Mouse (Mus musculus): ENCODE measurements around the gene Pde9a. TPM values are rescaled to one million over a fixed set of nuclear protein-coding genes. Genes with fewer than 3 reads are reported as not detected.

Pde9a gene
- polyA plus RNA-seq, 1 experiment from 2014 or later = 34.9 TPM

GRCm38 (mm10) chr17:31384968-31385627 is 912 bp upstream of the Pde9a start:
- Histone ChIP-seq H3K9ac (replicated peaks; ENCODE audit: low read length) (0 out of 2 replicates have a peak overlapping the region, but pooled peaks have one; percentile 29), H3K27ac (ENCODE audit: low read length) (peak overlapping the region; percentile 67), H3K4me3 (ENCODE audit: low read length) (no peak overlapping the region), H3K9me3 (ENCODE audit: low read length) (no peaks in the 10 kb centered on the region), H3K4me2 (replicated peaks; ENCODE audit: low read depth, low read length) (peak overlapping the region; percentile 92; the same call in 1 of the 2 replicates), H3K36me3 (ENCODE audit: insufficient read depth, low read length) (no peaks in the 10 kb centered on the region), H3K27me3 (ENCODE audit: insufficient read depth, low read length) (no peaks in the 10 kb centered on the region), H3K4me1 (ENCODE audit: insufficient read depth, low read length) (peaks cover 34% of the 10 kb centered on the region)
- ATAC-seq (ENCODE audit: low FRiP score, low TSS enrichment) = peak; percentile 36; the same call in 1 of the 2 replicates
- WGBS = 5% methylated on average over 8 of the region's 8 CpGs

GRCm38 (mm10) chr17:31386766-31387275 is 811 bp downstream of the Pde9a start:
- H3K27me3 ChIP-seq (ENCODE audit: insufficient read depth, low read length) = no peaks in the 10 kb centered on the region
- H3K27ac ChIP-seq (ENCODE audit: low read length) = peak overlapping the region; percentile 50; the same call in 1 of the 2 replicates
- H3K4me3 ChIP-seq (ENCODE audit: low read length) = peak overlapping the region; percentile 76
- H3K9ac ChIP-seq (replicated peaks; ENCODE audit: low read length) = peak overlapping the region; percentile 82
- no peaks in the 10 kb centered on the region for H3K36me3 ChIP-seq (ENCODE audit: insufficient read depth, low read length)
- H3K4me2 ChIP-seq (replicated peaks; ENCODE audit: low read depth, low read length) = peak overlapping the region; percentile 92
- no peak for ATAC-seq (ENCODE audit: low FRiP score, low TSS enrichment)
- 6% methylated on average over 7 of the region's 7 CpGs for WGBS
- H3K4me1 ChIP-seq (ENCODE audit: insufficient read depth, low read length) = peaks cover 34% of the 10 kb centered on the region
- H3K9me3 ChIP-seq (ENCODE audit: low read length) = no peaks in the 10 kb centered on the region

GRCm38 (mm10) chr17:31389432-31390050 is 3.5 kb downstream of the Pde9a start:
- ATAC-seq (ENCODE audit: low FRiP score, low TSS enrichment) = no peak
- Histone ChIP-seq H3K9ac (replicated peaks; ENCODE audit: low read length) (no peak overlapping the region; the same call in 1 of the 2 replicates), H3K4me1 (ENCODE audit: insufficient read depth, low read length) (peaks cover 36% of the 10 kb centered on the region), H3K27ac (ENCODE audit: low read length) (no peak overlapping the region), H3K36me3 (ENCODE audit: insufficient read depth, low read length) (no peaks in the 10 kb centered on the region), H3K9me3 (ENCODE audit: low read length) (no peaks in the 10 kb centered on the region), H3K4me2 (replicated peaks; ENCODE audit: low read depth, low read length) (no peak overlapping the region), H3K27me3 (ENCODE audit: insufficient read depth, low read length) (no peaks in the 10 kb centered on the region), H3K4me3 (ENCODE audit: low read length) (no peak overlapping the region)
- WGBS = 86% methylated on average over 3 of the region's 3 CpGs

GRCm38 (mm10) chr17:31391462-31391861 is 5.5 kb downstream of the Pde9a start:
- no peaks in the 10 kb centered on the region for H3K9me3 ChIP-seq (ENCODE audit: low read length)
- WGBS = 46% methylated on average over 3 of the region's 3 CpGs
- H3K4me3 ChIP-seq (ENCODE audit: low read length) = no peak overlapping the region
- no peak for ATAC-seq (ENCODE audit: low FRiP score, low TSS enrichment)
- no peaks in the 10 kb centered on the region for H3K27me3 ChIP-seq (ENCODE audit: insufficient read depth, low read length)
- no peak overlapping the region for H3K9ac ChIP-seq (replicated peaks; ENCODE audit: low read length)
- H3K4me1 ChIP-seq (ENCODE audit: insufficient read depth, low read length) = peaks cover 26% of the 10 kb centered on the region
- H3K27ac ChIP-seq (ENCODE audit: low read length) = no peak overlapping the region
- no peaks in the 10 kb centered on the region for H3K36me3 ChIP-seq (ENCODE audit: insufficient read depth, low read length)
- no peak overlapping the region for H3K4me2 ChIP-seq (replicated peaks; ENCODE audit: low read depth, low read length)

- WGBS = 86% methylated on average over 5 of the region's 5 CpGs
- H3K4me1 ChIP-seq (ENCODE audit: insufficient read depth, low read length) = peaks cover 20% of the 10 kb centered on the region
Observed at GRCm38 (mm10) chr17:31392041-31392440, 6.0 kb downstream of the Pde9a start.

GRCm38 (mm10) chr17:31393811-31394210 is 7.8 kb downstream of the Pde9a start:
- H3K27ac ChIP-seq (ENCODE audit: low read length) = no peak overlapping the region
- H3K9me3 ChIP-seq (ENCODE audit: low read length) = no peaks in the 10 kb centered on the region
- no peak overlapping the region for H3K4me3 ChIP-seq (ENCODE audit: low read length)
- H3K36me3 ChIP-seq (ENCODE audit: insufficient read depth, low read length) = no peaks in the 10 kb centered on the region
- H3K4me1 ChIP-seq (ENCODE audit: insufficient read depth, low read length) = peaks cover 7% of the 10 kb centered on the region
- H3K4me2 ChIP-seq (replicated peaks; ENCODE audit: low read depth, low read length) = no peak overlapping the region
- 73% methylated on average over 2 of the region's 2 CpGs for WGBS
- no peaks in the 10 kb centered on the region for H3K27me3 ChIP-seq (ENCODE audit: insufficient read depth, low read length)
- no peak for ATAC-seq (ENCODE audit: low FRiP score, low TSS enrichment)
- no peak overlapping the region for H3K9ac ChIP-seq (replicated peaks; ENCODE audit: low read length)

More at GRCm38 (mm10) chr17:31392041-31392440, 6.0 kb downstream of the Pde9a start:
- Histone ChIP-seq H3K36me3 (ENCODE audit: insufficient read depth, low read length) (no peaks in the 10 kb centered on the region), H3K9me3 (ENCODE audit: low read length) (no peaks in the 10 kb centered on the region), H3K27me3 (ENCODE audit: insufficient read depth, low read length) (no peaks in the 10 kb centered on the region), H3K4me3 (ENCODE audit: low read length) (no peak overlapping the region), H3K4me2 (replicated peaks; ENCODE audit: low read depth, low read length) (no peak overlapping the region), H3K27ac (ENCODE audit: low read length) (no peak overlapping the region), H3K9ac (replicated peaks; ENCODE audit: low read length) (no peak overlapping the region)
- ATAC-seq (ENCODE audit: low FRiP score, low TSS enrichment) = no peak

GRCm38 (mm10) chr17:31400294-31400693 is 14.3 kb downstream of the Pde9a start:
- WGBS = 93% methylated on average over 6 of the region's 6 CpGs
- H3K27ac ChIP-seq (ENCODE audit: low read length) = no peak overlapping the region

GRCm38 (mm10) chr17:31401160-31401559 is 15.2 kb downstream of the Pde9a start:
- Histone ChIP-seq H3K9ac (replicated peaks; ENCODE audit: low read length) (no peak overlapping the region), H3K4me3 (ENCODE audit: low read length) (no peak overlapping the region), H3K36me3 (ENCODE audit: insufficient read depth, low read length) (no peaks in the 10 kb centered on the region), H3K27ac (ENCODE audit: low read length) (no peak overlapping the region), H3K4me2 (replicated peaks; ENCODE audit: low read depth, low read length) (no peak overlapping the region), H3K9me3 (ENCODE audit: low read length) (no peaks in the 10 kb centered on the region), H3K27me3 (ENCODE audit: insufficient read depth, low read length) (no peaks in the 10 kb centered on the region), H3K4me1 (ENCODE audit: insufficient read depth, low read length) (peaks cover 9% of the 10 kb centered on the region; the same call in 1 of the 2 replicates)
- WGBS = 78% methylated on average over 3 of the region's 3 CpGs
- ATAC-seq (ENCODE audit: low FRiP score, low TSS enrichment) = no peak

More at GRCm38 (mm10) chr17:31400294-31400693, 14.3 kb downstream of the Pde9a start:
- Histone ChIP-seq H3K9me3 (ENCODE audit: low read length) (no peaks in the 10 kb centered on the region), H3K27me3 (ENCODE audit: insufficient read depth, low read length) (no peaks in the 10 kb centered on the region), H3K4me2 (replicated peaks; ENCODE audit: low read depth, low read length) (no peak overlapping the region), H3K4me1 (ENCODE audit: insufficient read depth, low read length) (peaks cover 7% of the 10 kb centered on the region; the same call in 1 of the 2 replicates), H3K36me3 (ENCODE audit: insufficient read depth, low read length) (no peaks in the 10 kb centered on the region), H3K4me3 (ENCODE audit: low read length) (no peak overlapping the region), H3K9ac (replicated peaks; ENCODE audit: low read length) (no peak overlapping the region)
- no peak for ATAC-seq (ENCODE audit: low FRiP score, low TSS enrichment)

GRCm38 (mm10) chr17:31402713-31403112 is 16.7 kb downstream of the Pde9a start:
- H3K27ac ChIP-seq (ENCODE audit: low read length) = peak overlapping the region; percentile 4; the same call in 1 of the 2 replicates
- H3K9ac ChIP-seq (replicated peaks; ENCODE audit: low read length) = no peak overlapping the region
- H3K4me3 ChIP-seq (ENCODE audit: low read length) = no peak overlapping the region
- H3K27me3 ChIP-seq (ENCODE audit: insufficient read depth, low read length) = no peaks in the 10 kb centered on the region
- no peak overlapping the region for H3K4me2 ChIP-seq (replicated peaks; ENCODE audit: low read depth, low read length)
- no peaks in the 10 kb centered on the region for H3K9me3 ChIP-seq (ENCODE audit: low read length)
- 63% methylated on average over 8 of the region's 8 CpGs for WGBS
- no peak for ATAC-seq (ENCODE audit: low FRiP score, low TSS enrichment)
- peaks cover 19% of the 10 kb centered on the region; the same call in 1 of the 2 replicates for H3K4me1 ChIP-seq (ENCODE audit: insufficient read depth, low read length)
- H3K36me3 ChIP-seq (ENCODE audit: insufficient read depth, low read length) = no peaks in the 10 kb centered on the region

Measured in kidney, embryonic 16.5 days (tissue).